Mouse (Mus musculus): ENCODE data around the gene Snx8. TPM values are rescaled to one million over a fixed set of nuclear protein-coding genes. Genes with fewer than 3 reads are reported as not detected.

Snx8 gene
- 21.3 and 25.4 TPM in 2 replicates for polyA plus RNA-seq (2012; rRNA removed)

GRCm38 (mm10) chr5:140388588-140389576, at the start of gene Snx8:
TSS of gene Snx8 (minus strand) at chr5:140389262.

GRCm38 (mm10) chr5:140418489-140419441, 29.7 kb upstream of the Snx8 start, which contains the start of gene Eif3b:
TSS of gene Eif3b (plus strand) at chr5:140419328.

GRCm38 (mm10) chr5:140331615-140332512, 57.2 kb downstream of the Snx8 start, which contains the start of gene Mrm2:
TSS of gene Mrm2 (minus strand) at chr5:140331898.

GRCm38 (mm10) chr5:140321042-140321755, 67.9 kb downstream of the Snx8 start, which contains the start of the genes Mad1l1 and Nudt1:
TSS of gene Mad1l1 (minus strand) at chr5:140321552.
TSS of gene Nudt1 (plus strand) at chr5:140321656.

Other genes starting within 250 kb of the Snx8 start
- 29.2 and 29.5 TPM in 2 replicates for gene Mad1l1, start 67.7 kb downstream of the Snx8 start, polyA plus RNA-seq (2012; rRNA removed)
- 22.0 and 25.6 TPM in 2 replicates for gene Nudt1, start 67.6 kb downstream of the Snx8 start, polyA plus RNA-seq (2012; rRNA removed)
- 14.2 and 14.5 TPM in 2 replicates for gene Mrm2, start 57.4 kb downstream of the Snx8 start, polyA plus RNA-seq (2012; rRNA removed)
- gene Eif3b, start 30.1 kb upstream of the Snx8 start, polyA plus RNA-seq (2012; rRNA removed) = 113 and 124 TPM in 2 replicates
- 0.09 TPM in 2 replicates for gene Gm4869, start 56.4 kb upstream of the Snx8 start, polyA plus RNA-seq (2012; rRNA removed)
- 9.6 and 14.9 TPM in 2 replicates for gene Chst12, start 116.3 kb upstream of the Snx8 start, polyA plus RNA-seq (2012; rRNA removed)
- 0.29 and 0.31 TPM in 2 replicates for gene Grifin, start 175.8 kb upstream of the Snx8 start, polyA plus RNA-seq (2012; rRNA removed)
- 53.6 and 71.1 TPM in 2 replicates for gene Lfng, start 218.1 kb upstream of the Snx8 start, polyA plus RNA-seq (2012; rRNA removed)

Data from central nervous system, embryonic 14 days (tissue).